Mouse (Mus musculus) limb, embryonic 11.5 days (tissue): ENCODE results near the gene Sdk2. TPM values are rescaled to one million over a fixed set of nuclear protein-coding genes. Genes with fewer than 3 reads are reported as not detected.
A peak's percentile ranks its signal among the peaks of the same experiment; 100 is the strongest.

Experiments used
- ATAC-seq: fragments of 200-750 bp; cut with Nextera tagmentation; 2 replicates; pipeline ENCODE4 v1.8.0; 2017; ENCODE audit warnings: low read depth; ENCODE audit not compliant: insufficient number of reproducible peaks, low FRiP score, low TSS enrichment
- DNase-seq: peaks from one replicate; pipeline ENCODE4 v3.0.0-alpha.2; 2015; ENCODE audit warnings: low spot score
- H3K27ac ChIP-seq: fragments of 300-500 bp; sonication (generic); replicated peaks from 2 replicates; pipeline ENCODE4 v1.5.1; 2014; ENCODE audit warnings: low read depth, mild to moderate bottlenecking, low read length
- H3K27me3 ChIP-seq: fragments of 300-500 bp; sonication (generic); 2 replicates; pipeline ENCODE4 v1.6.1; 2014; ENCODE audit warnings: mild to moderate bottlenecking, low read length, mixed read lengths; ENCODE audit not compliant: control insufficient read depth, insufficient read depth
- H3K36me3 ChIP-seq: fragments of 300-500 bp; sonication (generic); 2 replicates; pipeline ENCODE4 v1.6.1; 2014; ENCODE audit warnings: mild to moderate bottlenecking, low read length, moderate library complexity, mixed read lengths; ENCODE audit not compliant: control insufficient read depth, insufficient read depth
- H3K4me1 ChIP-seq: fragments of 300-500 bp; sonication (generic); 2 replicates; pipeline ENCODE4 v1.6.1; 2014; ENCODE audit warnings: low read length, mixed read lengths; ENCODE audit not compliant: control insufficient read depth, insufficient read depth
- H3K4me2 ChIP-seq: fragments of 300-500 bp; sonication (generic); 2 replicates; pipeline ENCODE4 v1.6.1; 2014; ENCODE audit warnings: low read depth, mild to moderate bottlenecking, moderate library complexity; ENCODE audit not compliant: severe bottlenecking
- H3K4me3 ChIP-seq: fragments of 300-500 bp; sonication (generic); 2 replicates; pipeline ENCODE4 v1.5.1; 2014; ENCODE audit warnings: low read depth, low read length
- H3K9ac ChIP-seq: fragments of 300-500 bp; sonication (generic); 2 replicates; pipeline ENCODE4 v1.6.1; 2014; ENCODE audit warnings: mild to moderate bottlenecking, low read length
- H3K9me3 ChIP-seq: fragments of 300-500 bp; sonication (generic); 2 replicates; pipeline ENCODE4 v1.6.1; 2016; ENCODE audit warnings: low read length; ENCODE audit not compliant: control insufficient read depth
- WGBS: fragments of 180-500 bp; shearing (Covaris S2); extraction: QIAGEN DNeasy Blood & Tissue Kit; methylation state at CpG from one replicate; pipeline ENCODE4 v1.1.7; 2014; 5-methylcytosine and 5-hydroxymethylcytosine counted together
- polyA plus RNA-seq: library from polyadenylated mRNA; unstranded; fragments of >200 nt; fragmentation: Nextera tagmentation; extraction: Ambion mirVana; gene quantifications from 2 replicates; pipeline ENCODE4 v1.2.1, GENCODE M21; 2014

The Sdk2 gene
- polyA plus RNA-seq, 1 experiment from 2014 or later: 0.60 TPM

GRCm38 (mm10) chr11:113747056-113747455 lies 319.8 kb downstream of the Sdk2 start:
- peak; percentile 64 for DNase-seq
- no peak overlapping the region for H3K27ac ChIP-seq
- no peak for ATAC-seq
- peaks cover 4% of the 10 kb centered on the region; the same call in 1 of the 2 replicates for H3K9me3 ChIP-seq
- H3K36me3 ChIP-seq: peaks cover 12% of the 10 kb centered on the region; the same call in 1 of the 2 replicates
- no peak overlapping the region for H3K9ac ChIP-seq
- H3K4me1 ChIP-seq: peaks cover 23% of the 10 kb centered on the region
- H3K4me3 ChIP-seq: no peak overlapping the region
- WGBS: 60% methylated on average over 16 of the region's 16 CpGs
- H3K27me3 ChIP-seq: no peaks in the 10 kb centered on the region
- peak overlapping the region; percentile 8; the same call in 1 of the 2 replicates for H3K4me2 ChIP-seq

GRCm38 (mm10) chr11:113745961-113746360 lies 320.9 kb downstream of the Sdk2 start:
- no peak for DNase-seq
- Histone ChIP-seq H3K4me1 (peaks cover 21% of the 10 kb centered on the region), H3K36me3 (peaks cover 12% of the 10 kb centered on the region; the same call in 1 of the 2 replicates), H3K9me3 (peaks cover 4% of the 10 kb centered on the region; the same call in 1 of the 2 replicates), H3K27ac (no peak overlapping the region), H3K9ac (no peak overlapping the region), H3K27me3 (no peaks in the 10 kb centered on the region), H3K4me3 (no peak overlapping the region), H3K4me2 (no peak overlapping the region)
- ATAC-seq: no peak
- WGBS: 81% methylated on average over 4 of the region's 4 CpGs

- no peak for ATAC-seq
- peaks cover 22% of the 10 kb centered on the region for H3K4me1 ChIP-seq
Observed at GRCm38 (mm10) chr11:113742998-113743397, 323.8 kb downstream of the Sdk2 start.

GRCm38 (mm10) chr11:113740100-113740499 lies 326.7 kb downstream of the Sdk2 start:
- Histone ChIP-seq H3K4me3 (no peak overlapping the region), H3K4me2 (no peak overlapping the region), H3K27ac (no peak overlapping the region), H3K9ac (no peak overlapping the region), H3K4me1 (peaks cover 16% of the 10 kb centered on the region), H3K36me3 (peaks cover 12% of the 10 kb centered on the region; the same call in 1 of the 2 replicates), H3K27me3 (no peaks in the 10 kb centered on the region), H3K9me3 (peaks cover 4% of the 10 kb centered on the region; the same call in 1 of the 2 replicates)
- ATAC-seq: no peak
- WGBS: 70% methylated on average over 7 of the region's 7 CpGs
- DNase-seq: no peak

More at GRCm38 (mm10) chr11:113742998-113743397, 323.8 kb downstream of the Sdk2 start:
- no peak overlapping the region for H3K4me2 ChIP-seq
- no peak for DNase-seq
- H3K27me3 ChIP-seq: no peaks in the 10 kb centered on the region
- no peak overlapping the region for H3K9ac ChIP-seq
- H3K9me3 ChIP-seq: peaks cover 4% of the 10 kb centered on the region; the same call in 1 of the 2 replicates
- peaks cover 12% of the 10 kb centered on the region; the same call in 1 of the 2 replicates for H3K36me3 ChIP-seq
- WGBS: 100% methylated on average over 1 of the region's 1 CpGs
- H3K4me3 ChIP-seq: no peak overlapping the region
- H3K27ac ChIP-seq: no peak overlapping the region

- peaks cover 4% of the 10 kb centered on the region; the same call in 1 of the 2 replicates for H3K9me3 ChIP-seq
- DNase-seq (no peak), ATAC-seq (no peak)
- H3K9ac ChIP-seq: no peak overlapping the region
- 86% methylated on average over 8 of the region's 8 CpGs for WGBS
- no peak overlapping the region for H3K27ac ChIP-seq
- H3K27me3 ChIP-seq: no peaks in the 10 kb centered on the region
- peaks cover 19% of the 10 kb centered on the region for H3K4me1 ChIP-seq
- H3K4me3 ChIP-seq: no peak overlapping the region
- H3K4me2 ChIP-seq: no peak overlapping the region
- H3K36me3 ChIP-seq: peaks cover 9% of the 10 kb centered on the region; the same call in 1 of the 2 replicates
Observed at GRCm38 (mm10) chr11:113739213-113739612, 327.6 kb downstream of the Sdk2 start.

- ATAC-seq (no peak), DNase-seq (no peak)
- Histone ChIP-seq H3K9ac (no peak overlapping the region), H3K36me3 (peaks cover under 1% of the 10 kb centered on the region; the same call in 1 of the 2 replicates), H3K4me2 (no peak overlapping the region), H3K9me3 (no peaks in the 10 kb centered on the region), H3K4me1 (peaks cover 19% of the 10 kb centered on the region), H3K27me3 (no peaks in the 10 kb centered on the region), H3K27ac (no peak overlapping the region), H3K4me3 (no peak overlapping the region)
- 92% methylated on average over 8 of the region's 8 CpGs for WGBS
Observed at GRCm38 (mm10) chr11:113737912-113738311, 328.9 kb downstream of the Sdk2 start.

- no peak overlapping the region for H3K4me2 ChIP-seq
- H3K9ac ChIP-seq: no peak overlapping the region
- 88% methylated on average over 3 of the region's 3 CpGs for WGBS
- H3K27me3 ChIP-seq: no peaks in the 10 kb centered on the region
- ATAC-seq: no peak
- no peak overlapping the region for H3K27ac ChIP-seq
- no peaks in the 10 kb centered on the region for H3K9me3 ChIP-seq
- H3K36me3 ChIP-seq: no peaks in the 10 kb centered on the region
- no peak for DNase-seq
- peaks cover 19% of the 10 kb centered on the region for H3K4me1 ChIP-seq
- no peak overlapping the region for H3K4me3 ChIP-seq
Observed at GRCm38 (mm10) chr11:113737553-113737854, 329.3 kb downstream of the Sdk2 start.

- Histone ChIP-seq H3K4me1 (peaks cover 19% of the 10 kb centered on the region), H3K27me3 (no peaks in the 10 kb centered on the region), H3K9me3 (no peaks in the 10 kb centered on the region), H3K36me3 (no peaks in the 10 kb centered on the region; the same call in 1 of the 2 replicates), H3K4me3 (no peak overlapping the region), H3K9ac (no peak overlapping the region), H3K27ac (no peak overlapping the region), H3K4me2 (no peak overlapping the region)
- DNase-seq (no peak), ATAC-seq (no peak)
- 88% methylated on average over 11 of the region's 11 CpGs for WGBS
Observed at GRCm38 (mm10) chr11:113736848-113737552, 329.8 kb downstream of the Sdk2 start.
